Mouse (Mus musculus) lung, embryonic 14.5 days (tissue): ENCODE results near the gene Rps2. TPM values are rescaled to one million over a fixed set of nuclear protein-coding genes. Genes with fewer than 3 reads are reported as not detected.
A peak's percentile ranks its signal among the peaks of the same experiment; 100 is the strongest.
"Not testable (repeated sequence)": the region's sequence is repeated elsewhere in the genome, so short reads cannot be mapped to it uniquely, and the experiment has no call there.

Source experiments
- ATAC-seq: fragments of 200-750 bp; cut with Nextera tagmentation; 2 replicates; pipeline ENCODE4 v1.8.0; 2017; ENCODE audit warnings: mild to moderate bottlenecking, moderate TSS enrichment, moderate library complexity; ENCODE audit not compliant: insufficient read depth
- DNase-seq: peaks from one replicate; pipeline ENCODE4 v3.0.0-alpha.2; 2015
- H3K27ac ChIP-seq: fragments of 300-500 bp; sonication (generic); 2 replicates; pipeline ENCODE4 v1.5.1; 2014; ENCODE audit warnings: low read depth, mild to moderate bottlenecking, moderate library complexity
- H3K27me3 ChIP-seq: fragments of 300-500 bp; sonication (generic); 2 replicates; pipeline ENCODE4 v1.6.1; 2014; ENCODE audit warnings: low read length, control low read depth; ENCODE audit not compliant: insufficient read depth
- H3K36me3 ChIP-seq: fragments of 300-500 bp; sonication (generic); 2 replicates; pipeline ENCODE4 v1.6.1; 2014; ENCODE audit warnings: control low read depth; ENCODE audit not compliant: insufficient read depth
- H3K4me1 ChIP-seq: fragments of 300-500 bp; sonication (generic); 2 replicates; pipeline ENCODE4 v1.6.1; 2014; ENCODE audit warnings: antibody characterized with exemption, control low read depth; ENCODE audit not compliant: insufficient read depth
- H3K4me2 ChIP-seq: fragments of 300-500 bp; sonication (generic); 2 replicates; pipeline ENCODE4 v1.6.1; 2014; ENCODE audit warnings: mild to moderate bottlenecking
- H3K4me3 ChIP-seq: fragments of 300-500 bp; sonication (generic); 2 replicates; pipeline ENCODE4 v1.5.1; 2014; ENCODE audit warnings: low read depth, low read length
- H3K9ac ChIP-seq: fragments of 300-500 bp; sonication (generic); 2 replicates; pipeline ENCODE4 v1.6.1; 2014
- H3K9me3 ChIP-seq: fragments of 300-500 bp; sonication (generic); 2 replicates; pipeline ENCODE4 v1.6.1; 2016; ENCODE audit warnings: low read depth, low read length, control low read depth
- CTCF ChIP-seq: IDR thresholded peaks from 2 replicates; pipeline ENCODE4 v1.5.1; 2016; ENCODE audit warnings: antibody characterized with exemption, low read depth
- WGBS: fragments of 180-500 bp; shearing (Covaris S2); extraction: QIAGEN DNeasy Blood & Tissue Kit; methylation state at CpG from one replicate; pipeline ENCODE4 v1.1.7; 2014; 5-methylcytosine and 5-hydroxymethylcytosine counted together
- polyA plus RNA-seq: library from polyadenylated mRNA; unstranded; fragments of >200 nt; fragmentation: Nextera tagmentation; extraction: Ambion mirVana; gene quantifications from 2 replicates; pipeline ENCODE4 v1.2.1, GENCODE M21; 2014

The Rps2 gene
- polyA plus RNA-seq, 1 experiment from 2014 or later = 1,884 TPM

- 94% methylated on average over 3 of the region's 3 CpGs for WGBS
- H3K4me2 ChIP-seq = peak overlapping the region; percentile 63
- peaks cover 42% of the 10 kb centered on the region for H3K36me3 ChIP-seq
- H3K9me3 ChIP-seq = no peaks in the 10 kb centered on the region
- no peak overlapping the region for H3K27ac ChIP-seq
- H3K4me1 ChIP-seq = no peaks in the 10 kb centered on the region
- DNase-seq = no peak
- no peaks in the 10 kb centered on the region for H3K27me3 ChIP-seq
- no peak overlapping the region for H3K9ac ChIP-seq
- TF ChIP-seq CTCF = no peak
- H3K4me3 ChIP-seq = 0 out of 2 replicates have a peak overlapping the region, but pooled peaks have one; percentile 81
- no peak for ATAC-seq
Observed at GRCm38 (mm10) chr17:24705821-24706220, 12.1 kb upstream of the Rps2 start.

- no peaks in the 10 kb centered on the region for H3K27me3 ChIP-seq
- no peaks in the 10 kb centered on the region for H3K4me1 ChIP-seq
- 3% methylated on average over 32 of the region's 32 CpGs for WGBS
- H3K9me3 ChIP-seq = no peaks in the 10 kb centered on the region
- no peak for TF ChIP-seq CTCF
- DNase-seq (peak; percentile 98), ATAC-seq (peak; percentile 90)
- H3K4me3 ChIP-seq = peak within 1 kb of the TSS; percentile 81
- peak within 1 kb of the TSS; percentile 79 for H3K27ac ChIP-seq
- H3K36me3 ChIP-seq = peaks cover 29% of the 10 kb centered on the region
- H3K9ac ChIP-seq = peak within 1 kb of the TSS; percentile 74
- peak within 1 kb of the TSS; percentile 63 for H3K4me2 ChIP-seq
Observed at GRCm38 (mm10) chr17:24706982-24707800, 10.7 kb upstream of the Rps2 start, which contains the start of gene Tbl3. TSS of gene Tbl3 (minus strand) at chr17:24707660.

GRCm38 (mm10) chr17:24707801-24708425, 10.0 kb upstream of the Rps2 start:
- DNase-seq (no peak), ATAC-seq (peak; percentile 53; the same call in 1 of the 2 replicates)
- peak overlapping the region; percentile 81 for H3K4me3 ChIP-seq
- no peaks in the 10 kb centered on the region for H3K4me1 ChIP-seq
- no peaks in the 10 kb centered on the region for H3K9me3 ChIP-seq
- 4% methylated on average over 24 of the region's 24 CpGs for WGBS
- no peaks in the 10 kb centered on the region for H3K27me3 ChIP-seq
- peak overlapping the region; percentile 63 for H3K4me2 ChIP-seq
- peaks cover 21% of the 10 kb centered on the region for H3K36me3 ChIP-seq
- no peak for TF ChIP-seq CTCF
- peak overlapping the region; percentile 74 for H3K9ac ChIP-seq
- peak overlapping the region; percentile 79 for H3K27ac ChIP-seq

DNA sequence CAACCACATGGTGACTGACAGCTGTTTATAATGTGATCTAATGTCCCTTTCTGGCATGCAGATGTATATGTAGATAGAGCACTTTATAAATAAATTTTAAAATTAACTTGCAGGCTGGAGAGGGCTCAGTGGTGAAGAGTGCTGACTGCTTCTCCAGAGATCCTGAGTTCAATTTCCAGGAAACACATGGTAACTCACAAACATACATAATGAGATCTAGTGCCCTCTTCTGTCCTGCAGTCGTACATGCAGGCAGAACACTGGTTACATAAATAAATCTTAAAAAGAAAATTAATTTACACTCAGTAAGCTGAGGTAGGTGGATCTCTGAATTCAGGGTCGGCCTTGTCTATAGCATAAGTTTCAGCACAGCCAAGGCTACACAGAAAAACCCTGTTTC, 9.3 kb upstream of the Rps2 start:
- WGBS = 29% methylated on average over 2 of the region's 2 CpGs

GRCm38 (mm10) chr17:24715556-24715955, 2.4 kb upstream of the Rps2 start:
- H3K36me3 ChIP-seq = peaks cover 26% of the 10 kb centered on the region; the same call in 1 of the 2 replicates
- no peaks in the 10 kb centered on the region for H3K27me3 ChIP-seq
- TF ChIP-seq CTCF = no peak
- WGBS = 84% methylated on average over 6 of the region's 6 CpGs
- DNase-seq (no peak), ATAC-seq (no peak)
- H3K4me3 ChIP-seq = no peak overlapping the region
- no peaks in the 10 kb centered on the region for H3K9me3 ChIP-seq
- no peak overlapping the region for H3K27ac ChIP-seq
- no peak overlapping the region for H3K4me2 ChIP-seq
- 0 out of 2 replicates have a peak, but pooled peaks cover 4% of the 10 kb centered on the region for H3K4me1 ChIP-seq
- H3K9ac ChIP-seq = no peak overlapping the region

More for the DNA sequence above, 9.3 kb upstream of the Rps2 start:
- Histone ChIP-seq H3K4me3 (no peak overlapping the region), H3K27me3 (no peaks in the 10 kb centered on the region), H3K9ac (no peak overlapping the region), H3K27ac (no peak overlapping the region), H3K36me3 (peaks cover 18% of the 10 kb centered on the region), H3K9me3 (no peaks in the 10 kb centered on the region), H3K4me1 (no peaks in the 10 kb centered on the region), H3K4me2 (no peak overlapping the region)
- ATAC-seq (no peak), DNase-seq (peak; percentile 73)
- TF ChIP-seq CTCF = peak; percentile 58

- Histone ChIP-seq H3K4me1 (0 out of 2 replicates have a peak, but pooled peaks cover 5% of the 10 kb centered on the region), H3K9ac (no peak overlapping the region), H3K4me2 (no peak overlapping the region), H3K36me3 (peaks cover 32% of the 10 kb centered on the region), H3K9me3 (no peaks in the 10 kb centered on the region), H3K4me3 (no peak overlapping the region), H3K27me3 (no peaks in the 10 kb centered on the region), H3K27ac (no peak overlapping the region)
- ATAC-seq (no peak), DNase-seq (no peak)
- WGBS = 96% methylated on average over 15 of the region's 15 CpGs
- TF ChIP-seq CTCF = no peak
Observed at GRCm38 (mm10) chr17:24716166-24716682, 1.7 kb upstream of the Rps2 start.

DNA sequence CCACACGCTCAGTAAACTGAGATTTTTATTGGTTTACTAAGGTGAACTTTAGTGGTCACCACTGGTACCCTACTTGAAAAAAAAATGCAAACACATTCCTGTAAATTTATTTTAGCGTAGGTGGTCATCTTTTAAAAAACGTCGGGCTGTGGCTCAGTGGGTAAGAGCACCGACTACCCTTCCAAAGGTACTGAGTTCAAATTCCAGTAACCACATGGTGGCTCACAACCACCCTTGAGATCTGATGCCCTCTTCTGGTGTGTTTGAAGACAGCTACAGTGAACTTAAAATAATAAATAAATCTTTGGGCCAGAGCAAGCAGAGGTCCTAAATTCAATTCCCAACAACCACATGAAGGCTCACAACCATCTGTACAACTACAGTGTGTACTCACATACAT, 1.0 kb downstream of the Rps2 start:
- peak; percentile 30; the same call in 1 of the 2 replicates for TF ChIP-seq CTCF
- DNase-seq, H3K27ac ChIP-seq, H3K4me1 ChIP-seq, H3K27me3 ChIP-seq, H3K9me3 ChIP-seq, ATAC-seq: not testable (repeated sequence)
- Histone ChIP-seq H3K9ac (peak overlapping the region; percentile 95), H3K4me3 (peak overlapping the region; percentile 90), H3K36me3 (peaks cover 47% of the 10 kb centered on the region), H3K4me2 (peak overlapping the region; percentile 66)
- WGBS = 58% methylated on average over 5 of the region's 5 CpGs
